Mouse (Mus musculus): ENCODE measurements around the gene Cdyl.

- TF ChIP-seq CTCF (IDR thresholded peaks at IDR 0.05; ENCODE audit: low read depth) (no peak), EP300 (IDR thresholded peaks at IDR 0.05; ENCODE audit: low read depth) (no peak)
Observed at GRCm38 (mm10) chr13:35781755-35782154, 122.1 kb downstream of the Cdyl start.
